Mouse (Mus musculus): ENCODE data around the gene Slc39a3.
"Not testable (repeated sequence)": the region's sequence is repeated elsewhere in the genome, so short reads cannot be mapped to it uniquely, and the experiment has no call there.

The Slc39a3 gene

GRCm38 (mm10) chr10:81051133-81051532, 13.9 kb upstream of the Slc39a3 start:
- ATAC-seq (ENCODE audit: insufficient number of reproducible peaks, low FRiP score, low TSS enrichment): no peak

- ATAC-seq (ENCODE audit: insufficient number of reproducible peaks, low FRiP score, low TSS enrichment): no peak
Observed at GRCm38 (mm10) chr10:81050645-81051044, 13.4 kb upstream of the Slc39a3 start.

GRCm38 (mm10) chr10:81045246-81045645, 8.0 kb upstream of the Slc39a3 start:
- ATAC-seq (ENCODE audit: insufficient number of reproducible peaks, low FRiP score, low TSS enrichment): not testable (repeated sequence)

- no peak for ATAC-seq (ENCODE audit: insufficient number of reproducible peaks, low FRiP score, low TSS enrichment)
Observed at GRCm38 (mm10) chr10:81041458-81042175, 4.4 kb upstream of the Slc39a3 start.

GRCm38 (mm10) chr10:81036251-81036650, 975 bp downstream of the Slc39a3 start:
- ATAC-seq (ENCODE audit: insufficient number of reproducible peaks, low FRiP score, low TSS enrichment): no peak

- no peak for ATAC-seq (ENCODE audit: insufficient number of reproducible peaks, low FRiP score, low TSS enrichment)
Observed at GRCm38 (mm10) chr10:81033586-81033985, 3.6 kb downstream of the Slc39a3 start.

- ATAC-seq (ENCODE audit: insufficient number of reproducible peaks, low FRiP score, low TSS enrichment): no peak
Observed at GRCm38 (mm10) chr10:81029031-81029430, 8.2 kb downstream of the Slc39a3 start.

GRCm38 (mm10) chr10:81028219-81028618, 9.0 kb downstream of the Slc39a3 start:
- ATAC-seq (ENCODE audit: insufficient number of reproducible peaks, low FRiP score, low TSS enrichment): no peak

- peak; percentile 73 for ATAC-seq (ENCODE audit: insufficient number of reproducible peaks, low FRiP score, low TSS enrichment)
Observed at GRCm38 (mm10) chr10:81027331-81027730, 9.9 kb downstream of the Slc39a3 start.

- no peak for ATAC-seq (ENCODE audit: insufficient number of reproducible peaks, low FRiP score, low TSS enrichment)
Observed at GRCm38 (mm10) chr10:81026857-81027256, 10.4 kb downstream of the Slc39a3 start.

GRCm38 (mm10) chr10:81025639-81026275, 11.5 kb downstream of the Slc39a3 start, which contains the start of gene Diras1:
Gene Diras1, minus strand, starts transcription at chr10:81025662.
- ATAC-seq (ENCODE audit: insufficient number of reproducible peaks, low FRiP score, low TSS enrichment): no peak

GRCm38 (mm10) chr10:81025047-81025621, 12.1 kb downstream of the Slc39a3 start:
- ATAC-seq (ENCODE audit: insufficient number of reproducible peaks, low FRiP score, low TSS enrichment): 0 out of 2 replicates have a peak, but pooled peaks have one; percentile 6

GRCm38 (mm10) chr10:81024346-81024937, 12.8 kb downstream of the Slc39a3 start:
- no peak for ATAC-seq (ENCODE audit: insufficient number of reproducible peaks, low FRiP score, low TSS enrichment)

GRCm38 (mm10) chr10:81022744-81023143, 14.5 kb downstream of the Slc39a3 start:
- ATAC-seq (ENCODE audit: insufficient number of reproducible peaks, low FRiP score, low TSS enrichment): no peak

- ATAC-seq (ENCODE audit: insufficient number of reproducible peaks, low FRiP score, low TSS enrichment): no peak
Observed at GRCm38 (mm10) chr10:81021547-81022110, 15.6 kb downstream of the Slc39a3 start.

GRCm38 (mm10) chr10:81020207-81020606, 17.0 kb downstream of the Slc39a3 start:
- ATAC-seq (ENCODE audit: insufficient number of reproducible peaks, low FRiP score, low TSS enrichment): no peak

GRCm38 (mm10) chr10:81019687-81020086, 17.5 kb downstream of the Slc39a3 start:
- no peak for ATAC-seq (ENCODE audit: insufficient number of reproducible peaks, low FRiP score, low TSS enrichment)

GRCm38 (mm10) chr10:81018326-81018725, 18.9 kb downstream of the Slc39a3 start:
- no peak for ATAC-seq (ENCODE audit: insufficient number of reproducible peaks, low FRiP score, low TSS enrichment)

- ATAC-seq (ENCODE audit: insufficient number of reproducible peaks, low FRiP score, low TSS enrichment): no peak
Observed at GRCm38 (mm10) chr10:81016645-81017044, 20.6 kb downstream of the Slc39a3 start.

- no peak for ATAC-seq (ENCODE audit: insufficient number of reproducible peaks, low FRiP score, low TSS enrichment)
Observed at GRCm38 (mm10) chr10:81015666-81016065, 21.6 kb downstream of the Slc39a3 start.
